Mouse (Mus musculus) midbrain, embryonic 13.5 days (tissue): ENCODE results near the gene Zdhhc25. TPM values are rescaled to one million over a fixed set of nuclear protein-coding genes. Genes with fewer than 3 reads are reported as not detected.
A peak's percentile ranks its signal among the peaks of the same experiment; 100 is the strongest.

Source experiments
- ATAC-seq: fragments of 200-750 bp; cut with Nextera tagmentation; 2 replicates; pipeline ENCODE4 v1.8.0; 2017; ENCODE audit warnings: mild to moderate bottlenecking, moderate TSS enrichment, moderate library complexity
- H3K27ac ChIP-seq: fragments of 300-500 bp; sonication (generic); 2 replicates; pipeline ENCODE4 v1.5.1; 2015; ENCODE audit warnings: inconsistent platforms, mild to moderate bottlenecking, moderate library complexity
- H3K27me3 ChIP-seq: fragments of 300-500 bp; sonication (generic); 2 replicates; pipeline ENCODE4 v1.6.1; 2015; ENCODE audit warnings: mild to moderate bottlenecking, inconsistent platforms
- H3K36me3 ChIP-seq: fragments of 300-500 bp; sonication (generic); 2 replicates; pipeline ENCODE4 v1.6.1; 2015; ENCODE audit warnings: mild to moderate bottlenecking, inconsistent platforms
- H3K4me1 ChIP-seq: fragments of 300-500 bp; sonication (generic); replicated peaks from 2 replicates; pipeline ENCODE4 v1.6.1; 2015; ENCODE audit warnings: inconsistent platforms
- H3K4me2 ChIP-seq: fragments of 300-500 bp; sonication (generic); replicated peaks from 2 replicates; pipeline ENCODE4 v1.6.1; 2015; ENCODE audit warnings: moderate library complexity, mild to moderate bottlenecking, inconsistent platforms
- H3K4me3 ChIP-seq: fragments of 300-500 bp; sonication (generic); replicated peaks from 2 replicates; pipeline ENCODE4 v1.5.1; 2015; ENCODE audit warnings: mild to moderate bottlenecking, inconsistent platforms
- H3K9ac ChIP-seq: fragments of 300-500 bp; sonication (generic); replicated peaks from 2 replicates; pipeline ENCODE4 v1.6.1; 2015; ENCODE audit warnings: mild to moderate bottlenecking, inconsistent platforms
- H3K9me3 ChIP-seq: fragments of 300-500 bp; sonication (generic); 2 replicates; pipeline ENCODE4 v1.6.1; 2016; ENCODE audit warnings: mild to moderate bottlenecking, inconsistent platforms
- WGBS: fragments of 180-500 bp; shearing (Covaris S2); methylation state at CpG from one replicate; pipeline ENCODE4 v1.1.7; 2015; 5-methylcytosine and 5-hydroxymethylcytosine counted together
- polyA plus RNA-seq: library from polyadenylated mRNA; unstranded; fragments of >200 nt; fragmentation: Nextera tagmentation; extraction: Ambion mirVana; gene quantifications from 2 replicates; pipeline ENCODE4 v1.2.1, GENCODE M21; 2015

Zdhhc25 gene
- polyA plus RNA-seq, 1 experiment from 2014 or later: not detected

DNA sequence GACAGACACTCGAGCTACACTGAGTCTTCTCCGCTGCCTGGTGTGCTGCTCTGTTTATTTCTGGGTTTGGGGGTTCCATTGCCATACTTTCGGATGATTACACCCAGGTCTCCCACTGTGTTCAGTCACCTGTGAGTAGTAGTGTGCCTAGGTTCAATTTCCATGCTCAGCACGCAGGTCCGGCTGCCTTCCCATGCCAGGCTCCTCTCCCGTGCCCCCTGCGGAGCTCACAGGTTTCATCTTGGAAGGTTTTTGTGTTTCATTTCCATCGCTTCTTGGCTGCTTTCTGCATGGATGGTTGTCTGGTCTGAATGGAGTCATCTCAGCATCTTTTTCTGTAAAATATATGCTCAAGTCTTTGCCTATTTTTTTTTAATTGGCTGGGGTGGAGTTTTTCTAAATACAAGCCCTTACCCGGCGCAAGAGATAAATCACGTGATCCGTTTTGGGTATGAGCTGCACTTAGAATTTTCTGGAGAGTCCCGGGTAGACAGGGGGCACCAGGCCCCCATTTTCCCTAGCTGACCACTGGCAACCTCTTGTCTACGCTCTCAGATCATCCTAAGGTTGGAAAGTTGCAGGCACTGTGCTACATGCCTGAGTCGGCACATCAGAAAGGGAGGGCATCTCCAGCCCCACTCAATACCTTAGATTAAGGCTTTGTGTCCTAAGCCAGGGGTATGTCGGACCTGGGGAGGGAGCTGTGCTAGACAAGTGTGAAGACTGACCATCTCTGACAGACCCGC, 4.7 kb downstream of the Zdhhc25 start:
- Histone ChIP-seq H3K36me3 (no peaks in the 10 kb centered on the region), H3K27me3 (no peaks in the 10 kb centered on the region), H3K4me3 (no peak overlapping the region), H3K4me1 (no peaks in the 10 kb centered on the region), H3K9me3 (no peaks in the 10 kb centered on the region), H3K4me2 (no peak overlapping the region), H3K27ac (no peak overlapping the region), H3K9ac (no peak overlapping the region)
- no peak for ATAC-seq
- 83% methylated on average over 17 of the region's 17 CpGs for WGBS

- H3K36me3 ChIP-seq: no peaks in the 10 kb centered on the region
- H3K27ac ChIP-seq: no peak overlapping the region
- H3K4me3 ChIP-seq: no peak overlapping the region
- H3K27me3 ChIP-seq: no peaks in the 10 kb centered on the region
- 81% methylated on average over 5 of the region's 5 CpGs for WGBS
- ATAC-seq: no peak
- H3K9ac ChIP-seq: no peak overlapping the region
- H3K4me2 ChIP-seq: no peak overlapping the region
- no peaks in the 10 kb centered on the region for H3K9me3 ChIP-seq
- no peaks in the 10 kb centered on the region for H3K4me1 ChIP-seq
Observed at GRCm38 (mm10) chr15:88605415-88605785, 5.3 kb downstream of the Zdhhc25 start.

- ATAC-seq: no peak
- 86% methylated on average over 16 of the region's 16 CpGs for WGBS
- H3K9me3 ChIP-seq: no peaks in the 10 kb centered on the region
- H3K4me1 ChIP-seq: no peaks in the 10 kb centered on the region; the same call in 1 of the 2 replicates
- H3K4me3 ChIP-seq: no peak overlapping the region
- no peaks in the 10 kb centered on the region for H3K36me3 ChIP-seq
- H3K27me3 ChIP-seq: no peaks in the 10 kb centered on the region
- H3K27ac ChIP-seq: no peak overlapping the region
- H3K9ac ChIP-seq: no peak overlapping the region
- no peak overlapping the region for H3K4me2 ChIP-seq
Observed at GRCm38 (mm10) chr15:88617125-88617524, 17.0 kb downstream of the Zdhhc25 start.

GRCm38 (mm10) chr15:88618008-88618773, 18.1 kb downstream of the Zdhhc25 start:
- Histone ChIP-seq H3K4me1 (no peaks in the 10 kb centered on the region), H3K4me2 (no peak overlapping the region), H3K9me3 (no peaks in the 10 kb centered on the region), H3K36me3 (no peaks in the 10 kb centered on the region), H3K4me3 (no peak overlapping the region), H3K9ac (no peak overlapping the region), H3K27me3 (no peaks in the 10 kb centered on the region), H3K27ac (no peak overlapping the region)
- whole genome bisulfite sequencing: 57% methylated on average over 17 of the region's 17 CpGs
- ATAC-seq: no peak

GRCm38 (mm10) chr15:88620017-88620416, 19.9 kb downstream of the Zdhhc25 start:
- Histone ChIP-seq H3K9ac (no peak overlapping the region), H3K4me3 (no peak overlapping the region), H3K27me3 (no peaks in the 10 kb centered on the region), H3K4me2 (no peak overlapping the region), H3K27ac (no peak overlapping the region), H3K9me3 (no peaks in the 10 kb centered on the region), H3K36me3 (no peaks in the 10 kb centered on the region), H3K4me1 (no peaks in the 10 kb centered on the region)
- no peak for ATAC-seq
- WGBS: 94% methylated on average over 2 of the region's 2 CpGs

DNA sequence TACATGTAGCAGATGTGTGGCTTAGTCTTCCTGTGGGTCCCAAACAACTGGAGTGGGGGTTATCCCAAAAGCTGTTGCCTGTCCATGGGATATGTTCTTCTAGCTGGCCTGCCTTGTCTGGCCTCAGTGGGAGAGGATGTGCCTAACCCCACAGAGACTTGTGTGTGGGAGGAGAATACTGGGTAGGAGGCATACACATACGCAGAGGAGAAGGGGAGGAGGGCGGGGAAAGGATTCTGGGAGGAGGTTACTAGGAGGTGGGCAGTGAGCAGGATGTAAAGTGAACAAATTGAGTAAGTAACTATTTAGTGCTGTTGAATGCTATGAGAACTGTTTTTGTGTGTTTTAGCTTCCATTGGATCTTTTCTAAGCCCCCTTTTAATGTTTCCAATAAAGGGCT, 23.8 kb downstream of the Zdhhc25 start:
- H3K27ac ChIP-seq: no peak overlapping the region
- no peak overlapping the region for H3K4me3 ChIP-seq
- H3K9me3 ChIP-seq: no peaks in the 10 kb centered on the region
- H3K27me3 ChIP-seq: no peaks in the 10 kb centered on the region
- H3K4me1 ChIP-seq: no peaks in the 10 kb centered on the region
- no peak for ATAC-seq
- no peaks in the 10 kb centered on the region for H3K36me3 ChIP-seq
- no peak overlapping the region for H3K9ac ChIP-seq
- 89% methylated on average over 2 of the region's 2 CpGs for WGBS
- no peak overlapping the region for H3K4me2 ChIP-seq

DNA sequence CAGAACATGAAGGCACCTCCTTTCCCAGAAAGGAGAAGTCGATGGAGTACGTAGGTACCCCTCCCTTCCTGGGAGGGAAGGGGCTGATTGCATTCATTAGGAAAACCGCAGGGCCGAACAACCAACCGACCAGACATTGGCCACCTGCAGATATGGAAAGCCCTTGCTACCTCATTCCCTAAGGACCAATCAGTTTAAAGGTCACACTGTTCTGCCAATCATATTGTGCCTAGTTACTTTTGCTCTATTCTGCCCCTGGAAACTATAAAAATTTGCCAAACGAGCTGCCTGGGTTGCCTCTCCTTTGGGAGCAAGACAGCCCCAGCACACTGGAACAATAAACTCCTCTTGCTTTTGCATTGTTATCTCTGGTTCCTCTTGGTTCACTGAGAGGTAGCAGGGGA, 24.8 kb downstream of the Zdhhc25 start:
- no peak overlapping the region for H3K4me2 ChIP-seq
- no peak for ATAC-seq
- no peaks in the 10 kb centered on the region for H3K27me3 ChIP-seq
- no peaks in the 10 kb centered on the region for H3K9me3 ChIP-seq
- no peak overlapping the region for H3K9ac ChIP-seq
- no peak overlapping the region for H3K4me3 ChIP-seq
- no peak overlapping the region for H3K27ac ChIP-seq
- H3K36me3 ChIP-seq: no peaks in the 10 kb centered on the region
- H3K4me1 ChIP-seq: no peaks in the 10 kb centered on the region
- 78% methylated on average over 6 of the region's 6 CpGs for WGBS

- no peaks in the 10 kb centered on the region for H3K27me3 ChIP-seq
- 82% methylated on average over 3 of the region's 3 CpGs for WGBS
- no peak for ATAC-seq
Observed at GRCm38 (mm10) chr15:88625303-88626066, 25.4 kb downstream of the Zdhhc25 start.

DNA sequence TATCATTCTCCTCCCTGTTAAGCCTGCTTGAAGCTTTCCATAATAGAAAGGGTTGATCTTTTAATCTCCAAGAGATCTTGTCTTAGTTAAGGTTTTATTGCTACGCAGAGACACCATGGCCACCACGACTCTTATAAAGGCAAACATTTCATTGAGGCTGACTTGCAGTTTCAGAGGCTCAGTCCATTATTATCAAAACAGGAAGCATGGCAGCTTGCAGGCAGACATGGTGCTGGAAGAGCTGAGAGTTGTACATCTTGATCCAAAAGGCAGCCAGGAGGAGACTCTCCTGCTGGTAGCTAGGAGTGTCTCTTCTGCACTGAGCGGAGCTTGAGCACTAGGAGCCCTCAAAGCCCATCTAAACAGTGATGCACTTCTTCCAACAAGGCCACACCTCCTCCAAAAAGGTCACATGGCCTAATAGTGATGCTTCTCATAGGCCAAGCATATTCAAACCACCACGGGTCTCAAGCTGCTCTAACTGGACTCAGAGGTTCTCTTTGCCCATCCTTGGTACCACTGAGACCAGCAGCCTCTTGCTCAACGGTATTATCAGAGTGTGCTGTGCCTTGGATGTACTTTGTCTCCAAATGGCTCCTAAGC, 26.9 kb downstream of the Zdhhc25 start:
- Histone ChIP-seq H3K4me3 (no peak overlapping the region), H3K9ac (no peak overlapping the region), H3K4me2 (no peak overlapping the region), H3K27me3 (no peaks in the 10 kb centered on the region), H3K9me3 (no peaks in the 10 kb centered on the region), H3K27ac (no peak overlapping the region), H3K4me1 (no peaks in the 10 kb centered on the region), H3K36me3 (no peaks in the 10 kb centered on the region)
- no peak for ATAC-seq
- 88% methylated on average over 5 of the region's 5 CpGs for WGBS

More at GRCm38 (mm10) chr15:88625303-88626066, 25.4 kb downstream of the Zdhhc25 start:
- H3K27ac ChIP-seq: no peak overlapping the region
- no peaks in the 10 kb centered on the region for H3K4me1 ChIP-seq
- no peak overlapping the region for H3K4me2 ChIP-seq
- H3K36me3 ChIP-seq: no peaks in the 10 kb centered on the region
- no peak overlapping the region for H3K4me3 ChIP-seq
- no peak overlapping the region for H3K9ac ChIP-seq
- no peaks in the 10 kb centered on the region for H3K9me3 ChIP-seq

GRCm38 (mm10) chr15:88628801-88629356, 28.8 kb downstream of the Zdhhc25 start:
- Histone ChIP-seq H3K27me3 (no peaks in the 10 kb centered on the region), H3K9ac (no peak overlapping the region), H3K36me3 (no peaks in the 10 kb centered on the region), H3K27ac (no peak overlapping the region; the same call in 1 of the 2 replicates), H3K4me3 (no peak overlapping the region), H3K9me3 (no peaks in the 10 kb centered on the region), H3K4me1 (no peaks in the 10 kb centered on the region), H3K4me2 (no peak overlapping the region)
- peak; percentile 68; the same call in 1 of the 2 replicates for ATAC-seq
- 65% methylated on average over 9 of the region's 9 CpGs for WGBS

DNA sequence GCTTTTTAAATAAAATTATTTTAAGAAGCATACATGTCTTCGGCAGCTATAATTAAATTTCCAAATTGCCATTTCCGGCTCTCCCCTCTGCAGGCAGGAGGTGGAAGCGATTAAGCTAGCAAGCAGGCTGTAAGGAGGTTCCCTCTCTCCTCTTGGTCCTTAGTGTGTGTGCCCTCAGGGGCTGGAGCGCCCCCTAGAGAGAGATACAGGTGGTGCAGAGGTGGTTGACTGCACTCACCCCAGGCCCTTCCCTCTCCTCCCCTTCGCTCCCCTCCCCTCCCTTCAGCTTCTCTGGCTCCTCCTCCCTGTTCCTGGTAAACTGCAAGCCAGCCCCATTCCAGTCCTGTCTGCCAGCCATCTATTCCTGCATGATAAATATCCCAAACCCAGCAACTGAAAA, 35.1 kb downstream of the Zdhhc25 start:
- H3K4me1 ChIP-seq: no peaks in the 10 kb centered on the region
- no peak for ATAC-seq
- H3K27me3 ChIP-seq: no peaks in the 10 kb centered on the region
- WGBS: 76% methylated on average over 5 of the region's 5 CpGs
- H3K36me3 ChIP-seq: no peaks in the 10 kb centered on the region
- H3K27ac ChIP-seq: no peak overlapping the region
- H3K9me3 ChIP-seq: no peaks in the 10 kb centered on the region
- no peak overlapping the region for H3K4me2 ChIP-seq
- H3K9ac ChIP-seq: no peak overlapping the region
- H3K4me3 ChIP-seq: no peak overlapping the region
